Mouse (Mus musculus): ENCODE data around the gene Tmem171. TPM values are rescaled to one million over a fixed set of nuclear protein-coding genes. Genes with fewer than 3 reads are reported as not detected.

Gene Tmem171
- polyA plus RNA-seq (2014; fragmentation: Illumina TruSeq; extraction: RNeasy Lipid Tissue Mini Kit (QIAGEN cat#74804); ENCODE audit: low read depth, low replicate concordance): 46.7 TPM

DNA sequence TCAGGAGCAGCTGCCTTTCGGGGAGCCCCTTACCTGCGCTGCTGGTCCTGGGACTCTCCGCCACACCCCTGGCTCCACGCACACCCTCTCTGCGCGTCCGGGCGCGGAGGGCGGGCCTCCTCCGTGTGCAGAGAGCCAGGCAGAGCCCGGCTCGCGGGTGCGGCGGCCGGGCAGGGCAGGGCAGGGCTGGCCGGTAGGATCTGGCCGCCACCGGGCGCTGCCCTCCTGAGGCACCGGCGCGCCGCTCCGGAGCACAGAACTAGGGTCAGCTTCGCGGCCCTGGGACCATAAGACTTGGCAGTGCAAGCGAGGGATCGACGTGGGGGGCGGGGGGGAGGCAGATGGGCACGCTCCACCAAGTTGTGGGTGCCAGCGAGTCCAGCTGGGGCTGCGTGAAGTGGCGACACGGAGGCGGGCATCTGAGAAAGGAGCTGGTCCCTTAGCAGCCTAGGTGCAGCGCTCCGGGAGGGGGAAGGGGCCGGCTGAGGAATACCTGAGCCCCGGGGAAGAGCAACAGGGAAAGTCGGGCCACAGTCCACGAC is at the start of gene Tmem171:
TSS of gene Tmem171 (minus strand) at position 62 of the 542 bp plus-strand sequence.

DNA sequence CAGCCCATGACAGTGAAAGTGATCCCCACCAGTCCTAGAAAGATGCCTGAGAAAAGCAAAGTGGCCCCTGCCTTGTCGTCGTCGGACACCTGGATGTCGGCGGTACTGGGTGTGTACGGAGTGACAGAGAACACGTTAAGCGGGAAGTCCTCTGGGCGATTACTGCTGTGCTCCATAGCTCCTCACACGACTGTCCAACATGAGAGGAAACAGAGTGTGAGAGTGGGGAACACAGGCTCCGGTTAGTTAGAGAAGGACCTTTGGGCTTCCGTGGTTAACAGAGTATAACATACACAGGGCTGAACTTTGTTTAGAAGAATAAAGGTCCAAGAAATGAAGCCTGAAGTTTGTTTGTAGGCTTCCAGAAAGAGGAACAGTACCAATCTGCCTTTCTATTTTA is 57.5 kb downstream of the Tmem171 start, which contains the start of gene Tmem174:
TSS of gene Tmem174 (minus strand) at position 266 of the 400 bp plus-strand sequence.

Other genes starting within 250 kb of the Tmem171 start
- gene Gm10320, start 202.8 kb downstream of the Tmem171 start, polyA plus RNA-seq (2014; fragmentation: Illumina TruSeq; extraction: RNeasy Lipid Tissue Mini Kit (QIAGEN cat#74804); ENCODE audit: low read depth, low replicate concordance): not detected
- gene Tmem174, start 57.4 kb downstream of the Tmem171 start, polyA plus RNA-seq (2014; fragmentation: Illumina TruSeq; extraction: RNeasy Lipid Tissue Mini Kit (QIAGEN cat#74804); ENCODE audit: low read depth, low replicate concordance): 4.1 TPM
- gene Fcho2, start 120.6 kb upstream of the Tmem171 start, polyA plus RNA-seq (2014; fragmentation: Illumina TruSeq; extraction: RNeasy Lipid Tissue Mini Kit (QIAGEN cat#74804); ENCODE audit: low read depth, low replicate concordance): 323 TPM
- 148 TPM for gene Tnpo1, start 231.6 kb upstream of the Tmem171 start, polyA plus RNA-seq (2014; fragmentation: Illumina TruSeq; extraction: RNeasy Lipid Tissue Mini Kit (QIAGEN cat#74804); ENCODE audit: low read depth, low replicate concordance)

Measured in sigmoid colon, adult 10 weeks (tissue).